Mouse (Mus musculus): ENCODE measurements around the gene Lpp. TPM values are rescaled to one million over a fixed set of nuclear protein-coding genes. Genes with fewer than 3 reads are reported as not detected.

The Lpp gene
- polyA plus RNA-seq, 1 experiment from 2014 or later, result 46.6 TPM

- H3K9ac ChIP-seq (ENCODE audit: low read length), result no peak overlapping the region
- no peak overlapping the region for H3K4me3 ChIP-seq (ENCODE audit: control insufficient read depth in 1 of 2, insufficient read depth in 1 of 2, low read depth in 1 of 2, low read length in 2 of 2)
- peaks cover 20 to 27% of the 10 kb centered on the region in 2 experiments for H3K4me1 ChIP-seq (ENCODE audit: control insufficient read depth in 2 of 2, insufficient read depth in 2 of 2, low read length in 2 of 2)
- 58% methylated on average over 5 of the region's 5 CpGs for WGBS
- no peaks in the 10 kb centered on the region for H3K9me3 ChIP-seq (ENCODE audit: control insufficient read depth, low read length)
- peak; percentile 37; the same call in 1 of the 2 replicates for ATAC-seq (ENCODE audit: insufficient number of reproducible peaks, insufficient read depth, low FRiP score, low read depth)
- no peak overlapping the region for H3K4me2 ChIP-seq (ENCODE audit: low read length)
- H3K36me3 ChIP-seq (ENCODE audit: control insufficient read depth, insufficient read depth, low read length), result no peaks in the 10 kb centered on the region
- peaks cover 1% of the 10 kb centered on the region; the same call in 1 of the 2 replicates for H3K27me3 ChIP-seq (ENCODE audit: control insufficient read depth, insufficient read depth, low read length)
- peak overlapping the region; percentile 66 to 73 for H3K27ac ChIP-seq (replicated peaks in 1 of 2; ENCODE audit: control insufficient read depth in 1 of 2, insufficient read depth in 1 of 2, low read depth in 2 of 2, low read length in 2 of 2)
Measured at GRCm38 (mm10) chr16:25041855-25042529, 648.7 kb downstream of the Lpp start.

MicroRNA genes within 50 kb of the gene (microRNA counts, 519-probe panel; counts per million panel counts)
- microRNA mmu-miR-28, result 5,924 counts per million, percentile 88 among the panel's probes with 10 or more counts

Small RNAs within 50 kb of the gene (microRNA-seq; reads per million reads assigned to microRNA genes)
- 1,494 reads per million, percentile 80 among the genes with 10 or more reads in this experiment for gene Mir28a

All from heart, embryonic 14.5 days (tissue).